Mouse (Mus musculus): ENCODE measurements around the gene 1700037H04Rik.

GRCm38 (mm10) chr2:131149254-131149578, 10.7 kb downstream of the 1700037H04Rik start:
- no peak for TF ChIP-seq CTCF (IDR thresholded peaks at IDR 0.05)
- no peak for TF ChIP-seq EP300 (IDR thresholded peaks at IDR 0.05; ENCODE audit: insufficient read depth, low read depth, low read length)

All from heart, adult 2 months (tissue).